Mouse (Mus musculus) kidney, embryonic 14.5 days (tissue): ENCODE measurements around the gene Myd88. TPM values are rescaled to one million over a fixed set of nuclear protein-coding genes. Genes with fewer than 3 reads are reported as not detected.

Source experiments
- ATAC-seq: fragments of 200-750 bp; cut with Nextera tagmentation; 2 replicates; pipeline ENCODE4 v1.8.0; 2017; ENCODE audit warnings: moderate number of reproducible peaks, mild to moderate bottlenecking, moderate TSS enrichment, moderate library complexity; ENCODE audit not compliant: low FRiP score, low TSS enrichment
- H3K27ac ChIP-seq: fragments of 300-500 bp; sonication (generic); 2 replicates; pipeline ENCODE4 v1.5.1; 2014; ENCODE audit warnings: low read depth, mild to moderate bottlenecking, low read length, moderate library complexity, mixed read lengths
- H3K27me3 ChIP-seq: fragments of 300-500 bp; sonication (generic); 2 replicates; pipeline ENCODE4 v1.6.1; 2014; ENCODE audit warnings: mild to moderate bottlenecking, low read length; ENCODE audit not compliant: control insufficient read depth, insufficient read depth
- H3K36me3 ChIP-seq: fragments of 300-500 bp; sonication (generic); 2 replicates; pipeline ENCODE4 v1.6.1; 2014; ENCODE audit warnings: low read length, mixed read lengths; ENCODE audit not compliant: control insufficient read depth, insufficient read depth
- H3K4me1 ChIP-seq: fragments of 300-500 bp; sonication (generic); 2 replicates; pipeline ENCODE4 v1.6.1; 2014; ENCODE audit warnings: low read length, mixed read lengths; ENCODE audit not compliant: control insufficient read depth, insufficient read depth
- H3K4me2 ChIP-seq: fragments of 300-500 bp; sonication (generic); replicated peaks from 2 replicates; pipeline ENCODE4 v1.6.1; 2014; ENCODE audit warnings: low read depth, mild to moderate bottlenecking, low read length
- H3K4me3 ChIP-seq: fragments of 300-500 bp; sonication (generic); 2 replicates; pipeline ENCODE4 v1.5.1; 2014; ENCODE audit warnings: mild to moderate bottlenecking, low read length
- H3K9ac ChIP-seq: fragments of 300-500 bp; sonication (generic); 2 replicates; pipeline ENCODE4 v1.6.1; 2014; ENCODE audit warnings: low read depth, mild to moderate bottlenecking, low read length, moderate library complexity
- H3K9me3 ChIP-seq: fragments of 300-500 bp; sonication (generic); 2 replicates; pipeline ENCODE4 v1.6.1; 2016; ENCODE audit warnings: low read length; ENCODE audit not compliant: control insufficient read depth
- WGBS: fragments of 180-500 bp; shearing (Covaris S2); extraction: QIAGEN DNeasy Blood & Tissue Kit; methylation state at CpG from one replicate; pipeline ENCODE4 v1.1.7; 2014; 5-methylcytosine and 5-hydroxymethylcytosine counted together
- polyA plus RNA-seq: library from polyadenylated mRNA; unstranded; fragments of >200 nt; fragmentation: Nextera tagmentation; extraction: Ambion mirVana; gene quantifications from 2 replicates; pipeline ENCODE4 v1.2.1, GENCODE M21; 2014

The Myd88 gene
- polyA plus RNA-seq, 1 experiment from 2014 or later: 21.3 TPM

GRCm38 (mm10) chr9:119335571-119335970, 5.6 kb downstream of the Myd88 start:
- peaks cover 8% of the 10 kb centered on the region for H3K4me1 ChIP-seq
- no peaks in the 10 kb centered on the region; the same call in 1 of the 2 replicates for H3K36me3 ChIP-seq
- no peak overlapping the region for H3K4me3 ChIP-seq
- H3K9me3 ChIP-seq: no peaks in the 10 kb centered on the region
- no peak overlapping the region for H3K4me2 ChIP-seq
- 85% methylated on average over 4 of the region's 4 CpGs for WGBS
- ATAC-seq: no peak
- no peak overlapping the region for H3K9ac ChIP-seq
- no peak overlapping the region for H3K27ac ChIP-seq
- no peaks in the 10 kb centered on the region for H3K27me3 ChIP-seq

GRCm38 (mm10) chr9:119334834-119335233, 6.4 kb downstream of the Myd88 start:
- Histone ChIP-seq H3K4me3 (no peak overlapping the region), H3K9ac (no peak overlapping the region), H3K36me3 (no peaks in the 10 kb centered on the region; the same call in 1 of the 2 replicates), H3K4me1 (peaks cover 4% of the 10 kb centered on the region; the same call in 1 of the 2 replicates), H3K4me2 (no peak overlapping the region), H3K27me3 (no peaks in the 10 kb centered on the region), H3K9me3 (no peaks in the 10 kb centered on the region), H3K27ac (no peak overlapping the region)
- WGBS: 88% methylated on average over 2 of the region's 2 CpGs
- ATAC-seq: no peak

GRCm38 (mm10) chr9:119334324-119334723, 6.9 kb downstream of the Myd88 start:
- Histone ChIP-seq H3K9ac (no peak overlapping the region), H3K36me3 (no peaks in the 10 kb centered on the region; the same call in 1 of the 2 replicates), H3K9me3 (no peaks in the 10 kb centered on the region), H3K4me2 (no peak overlapping the region), H3K4me3 (no peak overlapping the region), H3K4me1 (peaks cover 4% of the 10 kb centered on the region; the same call in 1 of the 2 replicates), H3K27ac (no peak overlapping the region), H3K27me3 (no peaks in the 10 kb centered on the region)
- WGBS: 61% methylated on average over 10 of the region's 10 CpGs
- no peak for ATAC-seq

- Histone ChIP-seq H3K9me3 (no peaks in the 10 kb centered on the region), H3K4me2 (no peak overlapping the region), H3K9ac (no peak overlapping the region), H3K36me3 (no peaks in the 10 kb centered on the region), H3K4me3 (no peak overlapping the region), H3K4me1 (no peaks in the 10 kb centered on the region), H3K27me3 (no peaks in the 10 kb centered on the region), H3K27ac (no peak overlapping the region)
- 88% methylated on average over 15 of the region's 15 CpGs for WGBS
- no peak for ATAC-seq
Observed at GRCm38 (mm10) chr9:119330186-119330963, 10.8 kb downstream of the Myd88 start.

- H3K27me3 ChIP-seq: no peaks in the 10 kb centered on the region
- H3K9ac ChIP-seq: no peak overlapping the region
- H3K4me3 ChIP-seq: no peak overlapping the region
- H3K27ac ChIP-seq: no peak overlapping the region
- H3K36me3 ChIP-seq: no peaks in the 10 kb centered on the region
- no peak for ATAC-seq
- 75% methylated on average over 3 of the region's 3 CpGs for WGBS
- no peaks in the 10 kb centered on the region for H3K9me3 ChIP-seq
- no peak overlapping the region for H3K4me2 ChIP-seq
- no peaks in the 10 kb centered on the region for H3K4me1 ChIP-seq
Observed at GRCm38 (mm10) chr9:119328488-119328887, 12.7 kb downstream of the Myd88 start.

- Histone ChIP-seq H3K27me3 (no peaks in the 10 kb centered on the region), H3K27ac (no peak overlapping the region), H3K36me3 (no peaks in the 10 kb centered on the region), H3K9ac (no peak overlapping the region), H3K9me3 (no peaks in the 10 kb centered on the region), H3K4me3 (no peak overlapping the region), H3K4me2 (no peak overlapping the region), H3K4me1 (peaks cover 11% of the 10 kb centered on the region)
- ATAC-seq: no peak
- WGBS: 64% methylated on average over 1 of the region's 1 CpGs
Observed at GRCm38 (mm10) chr9:119324130-119324529, 17.1 kb downstream of the Myd88 start.

GRCm38 (mm10) chr9:119323260-119323645, 18.0 kb downstream of the Myd88 start:
- Histone ChIP-seq H3K4me1 (peaks cover 11% of the 10 kb centered on the region), H3K36me3 (no peaks in the 10 kb centered on the region), H3K4me2 (peak overlapping the region; percentile 95), H3K9ac (peak overlapping the region; percentile 86), H3K27me3 (no peaks in the 10 kb centered on the region), H3K4me3 (peak overlapping the region; percentile 91), H3K27ac (peak overlapping the region; percentile 93), H3K9me3 (no peaks in the 10 kb centered on the region)
- WGBS: 5% methylated on average over 9 of the region's 9 CpGs
- peak; percentile 13; the same call in 1 of the 2 replicates for ATAC-seq

GRCm38 (mm10) chr9:119322289-119323259, 18.6 kb downstream of the Myd88 start, which contains the start of gene Oxsr1:
Gene Oxsr1 (minus strand): TSS chr9:119322427.
- no peaks in the 10 kb centered on the region for H3K27me3 ChIP-seq
- ATAC-seq: peak; percentile 97
- WGBS: under 1% methylated on average over 76 of the region's 76 CpGs

More at GRCm38 (mm10) chr9:119322289-119323259, 18.6 kb downstream of the Myd88 start, which contains the start of gene Oxsr1:
- Histone ChIP-seq H3K9me3 (no peaks in the 10 kb centered on the region), H3K4me2 (peak within 1 kb of the TSS; percentile 95), H3K36me3 (no peaks in the 10 kb centered on the region), H3K4me1 (peaks cover 11% of the 10 kb centered on the region), H3K27ac (peak within 1 kb of the TSS; percentile 93), H3K9ac (peak within 1 kb of the TSS; percentile 86), H3K4me3 (peak within 1 kb of the TSS; percentile 91)
